Mouse (Mus musculus): ENCODE data around the gene Slc7a7.

Slc7a7 gene

GRCm38 (mm10) chr14:54328548-54328947, 89.0 kb downstream of the Slc7a7 start:
- peak; percentile 19 for DNase-seq (ENCODE audit: low read depth, low spot score)

- no peak for DNase-seq (ENCODE audit: low read depth, low spot score)
Observed at GRCm38 (mm10) chr14:54324486-54324885, 93.1 kb downstream of the Slc7a7 start.

GRCm38 (mm10) chr14:54321556-54322376, 95.8 kb downstream of the Slc7a7 start:
- no peak for DNase-seq (ENCODE audit: low read depth, low spot score)

Measured in CD4-positive helper T cell, adult 2 months (primary cell).